Mouse (Mus musculus) gastrocnemius, postnatal 10 days (tissue): Measurements from ENCODE around the gene Myo10. TPM values are rescaled to one million over a fixed set of nuclear protein-coding genes. Genes with fewer than 3 reads are reported as not detected.

Experiments used
- DNase-seq: peaks from one replicate; pipeline ENCODE4 v3.0.0; 2021; ENCODE audit warnings: mixed read lengths
- total RNA-seq, 2 experiments: library from RNA; stranded (reverse); gene quantifications; 2 replicates each; pipeline ENCODE4 v1.2.3; 2021

Myo10 gene
- total RNA-seq, 2 experiments from 2014 or later: 63.8 to 70.8 TPM

- DNase-seq: no peak
Measured at GRCm38 (mm10) chr15:25723281-25724113, 101.2 kb downstream of the Myo10 start.

- no peak for DNase-seq
Measured at GRCm38 (mm10) chr15:25724549-25724948, 102.2 kb downstream of the Myo10 start.

DNA sequence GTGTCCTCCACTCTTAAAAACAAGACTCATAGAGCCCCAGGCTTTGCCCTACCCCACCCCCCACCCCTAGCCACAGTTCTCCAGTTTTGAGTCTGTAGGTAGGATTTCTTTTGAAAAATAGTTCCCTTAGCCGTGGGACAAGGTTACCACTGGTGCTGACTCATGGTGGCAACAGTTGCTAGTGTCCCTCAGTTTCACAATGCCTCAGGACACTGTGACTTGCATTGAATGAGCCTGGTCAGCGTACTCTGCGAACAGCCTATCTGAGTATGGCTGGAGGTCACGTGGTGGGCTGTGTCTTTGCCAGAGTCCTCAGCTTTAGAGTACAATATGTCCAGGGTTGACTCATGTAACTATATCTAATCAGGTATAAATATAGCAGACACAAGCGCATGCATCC lies 104.5 kb downstream of the Myo10 start:
- DNase-seq: no peak

DNA sequence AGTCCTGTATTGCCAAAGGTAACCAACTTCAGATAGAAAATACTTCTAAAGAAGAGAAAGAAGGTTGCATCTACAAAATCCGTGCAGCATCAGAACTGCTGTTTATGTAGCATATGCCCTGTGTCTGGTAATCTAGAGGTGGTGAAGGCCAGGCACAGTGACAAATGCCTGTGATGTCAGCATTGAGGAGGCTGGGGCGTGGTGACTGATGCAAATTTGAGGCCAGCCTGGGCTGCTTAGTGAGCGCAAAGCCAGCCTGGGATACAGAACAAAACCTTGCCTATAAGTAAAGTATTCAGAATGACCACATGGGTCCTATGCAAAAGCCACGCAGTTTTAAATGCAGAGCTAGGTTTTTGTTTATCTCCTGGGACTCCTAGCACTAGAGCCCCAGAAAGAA lies 106.2 kb downstream of the Myo10 start:
- no peak for DNase-seq

GRCm38 (mm10) chr15:25731053-25731452 lies 108.7 kb downstream of the Myo10 start:
- no peak for DNase-seq

DNA sequence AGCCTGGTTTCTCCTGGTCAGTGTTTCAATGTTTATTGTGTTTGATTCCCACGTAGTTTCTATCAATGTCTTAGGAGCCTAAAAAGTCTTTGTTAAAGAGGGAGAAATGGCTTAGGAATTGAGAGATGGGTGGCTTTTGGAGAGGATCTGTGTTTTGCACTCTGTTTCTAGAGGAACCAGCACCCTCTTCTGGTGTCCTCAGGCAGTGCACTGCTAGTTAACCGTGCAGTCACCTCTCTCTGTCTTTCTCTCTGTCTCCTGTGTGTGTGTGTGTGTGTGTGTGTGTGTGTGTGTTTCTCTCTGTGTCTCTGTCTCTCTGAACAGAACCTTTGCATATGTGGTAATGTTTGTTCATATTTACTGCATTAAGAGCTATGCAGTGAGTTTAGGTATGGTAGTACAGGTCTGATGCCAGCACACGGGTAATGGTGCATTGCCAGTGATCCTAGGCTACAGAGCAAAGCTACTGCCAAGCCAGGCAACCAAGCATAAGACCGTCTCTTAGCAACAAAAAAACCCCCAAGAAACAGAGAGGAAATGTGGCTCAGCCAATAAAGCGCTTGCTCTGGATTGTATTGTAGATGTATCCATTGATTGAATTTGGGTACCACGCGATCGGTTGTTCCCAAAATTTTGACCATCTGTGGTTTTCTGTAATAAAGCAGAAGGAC lies 110.6 kb downstream of the Myo10 start:
- peak; percentile 29 for DNase-seq

DNA sequence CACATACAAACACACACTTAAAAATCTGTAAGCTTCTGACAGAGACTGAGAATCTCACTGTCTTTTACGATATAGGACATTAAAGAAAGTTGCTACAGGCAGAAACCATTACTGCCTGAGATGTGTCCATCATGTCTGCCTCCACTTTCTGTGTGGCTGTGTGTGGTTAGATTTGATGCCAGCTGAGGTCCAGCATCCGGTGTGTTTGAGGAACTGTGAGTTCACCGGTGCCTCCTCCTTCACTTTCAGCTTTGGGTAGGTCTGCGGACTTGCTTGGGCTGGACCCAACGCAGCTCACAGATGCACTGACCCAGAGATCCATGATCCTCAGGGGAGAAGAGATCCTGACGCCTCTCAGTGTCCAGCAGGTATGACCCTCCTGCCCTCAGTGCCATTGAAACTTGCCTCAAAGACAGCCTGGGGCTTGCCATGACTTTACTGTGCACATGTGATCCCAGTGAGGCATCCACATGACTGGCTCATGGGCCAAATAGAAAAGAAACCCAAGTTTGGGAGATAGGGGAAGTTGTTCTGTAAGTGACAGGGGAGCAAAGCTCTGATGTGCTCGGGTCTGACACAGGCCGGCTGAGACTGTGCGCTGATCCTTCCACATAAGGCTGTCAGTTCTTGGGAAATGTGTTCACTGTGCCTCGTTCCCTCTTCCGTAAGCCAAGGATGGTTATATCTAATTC lies 111.6 kb downstream of the Myo10 start:
- no peak for DNase-seq

DNA sequence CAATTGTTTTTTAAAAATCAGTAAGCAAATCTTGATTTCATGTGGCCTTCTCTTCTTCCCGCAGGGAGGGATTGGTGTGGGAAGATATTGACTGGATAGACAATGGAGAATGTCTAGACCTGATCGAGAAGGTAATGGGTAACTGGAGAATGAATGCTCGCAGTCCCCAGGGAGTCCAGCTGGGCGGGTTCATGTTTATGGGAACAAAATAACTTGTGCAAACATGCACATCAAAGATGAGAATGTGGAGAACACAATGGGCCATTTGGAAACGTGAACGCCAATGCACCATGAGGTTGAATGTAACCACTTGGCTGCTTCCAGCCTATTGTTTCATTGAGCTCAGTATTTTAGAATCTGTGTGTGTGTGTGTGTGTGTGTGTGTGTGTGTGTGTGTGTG lies 114.2 kb downstream of the Myo10 start:
- no peak for DNase-seq

GRCm38 (mm10) chr15:25740271-25740670 lies 117.9 kb downstream of the Myo10 start:
- no peak for DNase-seq

DNA sequence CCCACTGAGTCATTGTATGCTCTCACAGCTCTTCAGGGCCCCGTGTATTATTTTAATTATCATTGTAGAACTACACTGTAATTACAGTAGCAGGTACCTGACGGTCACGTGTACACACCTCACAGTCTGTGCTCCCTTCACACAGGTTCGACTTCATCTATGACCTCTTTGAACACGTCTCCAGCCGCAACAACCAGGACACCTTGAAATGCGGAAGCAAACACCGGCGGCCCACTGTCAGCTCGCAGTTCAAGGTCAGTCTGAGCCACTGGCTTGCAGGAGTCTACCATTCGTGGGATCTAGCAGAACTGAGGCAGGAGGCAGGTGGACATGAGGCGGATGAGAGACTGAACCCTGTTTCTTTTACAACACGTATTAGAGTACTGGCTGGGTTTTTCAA lies 119.9 kb downstream of the Myo10 start:
- DNase-seq: no peak

GRCm38 (mm10) chr15:25751510-25751909 lies 129.2 kb downstream of the Myo10 start:
- DNase-seq: no peak

DNA sequence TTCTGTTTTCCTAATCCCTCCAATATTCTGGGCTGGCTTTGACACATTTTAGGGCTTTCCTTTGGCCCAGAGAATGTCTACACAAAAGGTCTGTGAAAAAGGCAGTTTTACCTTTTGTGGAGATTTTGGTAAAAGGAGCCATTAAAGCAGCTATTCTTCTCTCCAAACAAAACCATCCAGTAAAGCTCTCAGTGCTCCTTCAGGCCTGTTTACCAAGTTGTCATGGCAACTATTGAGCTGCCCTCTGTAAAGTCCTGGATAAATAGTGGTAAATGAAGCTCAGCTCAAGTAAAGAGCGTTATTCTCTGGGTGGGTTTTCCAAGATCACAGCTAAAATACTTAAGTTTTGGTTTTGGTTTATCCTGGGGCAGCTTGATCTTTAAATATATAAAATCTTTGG lies 130.3 kb downstream of the Myo10 start:
- DNase-seq: no peak

- DNase-seq: no peak
Measured at GRCm38 (mm10) chr15:25753003-25753402, 130.7 kb downstream of the Myo10 start.

GRCm38 (mm10) chr15:25753878-25754277 lies 131.6 kb downstream of the Myo10 start:
- no peak for DNase-seq

- no peak for DNase-seq
Measured at GRCm38 (mm10) chr15:25754342-25754951, 132.1 kb downstream of the Myo10 start.

GRCm38 (mm10) chr15:25755536-25755935 lies 133.2 kb downstream of the Myo10 start:
- no peak for DNase-seq

DNA sequence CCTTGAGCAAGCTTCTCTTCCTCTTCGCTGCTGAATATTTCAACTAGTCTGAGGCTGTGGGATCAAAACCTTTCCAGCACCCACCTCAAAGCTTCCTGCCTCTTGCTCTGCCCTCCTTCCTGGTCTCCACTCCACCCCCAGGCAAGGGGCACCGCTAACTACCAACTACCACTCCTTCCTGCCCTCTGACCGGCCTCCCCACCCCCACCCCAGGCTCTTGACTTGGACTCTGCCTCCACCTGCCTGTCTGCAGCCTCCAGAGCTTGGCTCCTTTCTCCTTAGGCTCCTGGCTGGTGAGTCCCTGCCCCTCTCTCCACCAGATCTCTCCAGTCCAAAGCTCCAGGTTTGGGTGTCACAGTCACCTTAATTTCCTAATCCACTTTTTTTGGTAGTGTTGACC lies 133.7 kb downstream of the Myo10 start:
- no peak for DNase-seq

- no peak for DNase-seq
Measured at GRCm38 (mm10) chr15:25758037-25758436, 135.7 kb downstream of the Myo10 start.

GRCm38 (mm10) chr15:25758500-25759086 lies 136.3 kb downstream of the Myo10 start:
- DNase-seq: no peak

DNA sequence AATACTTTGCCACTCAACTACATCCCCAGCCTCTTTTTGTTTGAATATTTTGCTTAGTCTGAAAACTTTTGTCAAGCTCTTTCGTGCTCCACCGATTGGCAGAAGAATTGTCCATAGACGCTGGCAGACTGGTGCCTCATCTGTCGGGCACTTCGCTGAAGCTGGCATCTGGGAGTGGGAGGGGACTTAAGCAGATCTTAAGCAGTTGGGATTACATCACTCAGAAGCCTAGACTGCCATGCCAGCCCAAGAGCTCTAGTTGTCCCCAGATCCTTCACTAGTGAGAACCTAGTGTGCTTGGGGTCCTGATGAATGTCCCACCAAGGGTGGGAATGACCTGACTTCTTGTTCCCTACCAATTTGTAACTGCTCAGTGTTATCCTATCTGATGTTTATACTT lies 138.0 kb downstream of the Myo10 start:
- no peak for DNase-seq

DNA sequence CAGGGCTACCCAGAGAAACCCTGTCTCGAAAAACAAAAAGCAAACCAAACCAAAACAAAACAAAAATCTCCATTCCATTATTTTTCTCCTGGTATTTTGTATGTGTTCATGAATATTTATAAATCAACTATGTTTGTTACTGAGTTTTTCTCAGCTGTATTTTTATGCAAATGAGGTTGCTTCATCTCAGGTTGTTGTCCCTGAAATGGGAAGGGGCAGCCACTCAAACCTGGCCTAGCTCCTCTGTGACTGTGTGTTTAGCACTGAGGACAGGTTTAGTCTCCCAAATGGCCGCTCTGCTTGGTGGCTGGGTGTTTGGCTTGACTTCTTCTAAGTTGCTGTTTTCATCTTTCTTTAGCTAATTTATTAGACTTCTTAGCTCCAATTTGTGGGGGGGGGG lies 138.7 kb downstream of the Myo10 start:
- DNase-seq: no peak

GRCm38 (mm10) chr15:25761800-25762211 lies 139.5 kb downstream of the Myo10 start:
- DNase-seq: no peak
